Mouse (Mus musculus): ENCODE measurements around the gene Prkch.

- no peak for TF ChIP-seq CTCF (IDR thresholded peaks at IDR 0.05; ENCODE audit: low read depth, low read length)
- no peak for TF ChIP-seq POLR2A (IDR thresholded peaks at IDR 0.05; ENCODE audit: borderline replicate concordance, low read depth, low read length)
Observed at GRCm38 (mm10) chr12:73720466-73720865, 135.9 kb downstream of the Prkch start.
